Mouse (Mus musculus): Measurements from ENCODE around the gene Dpp6. TPM values are rescaled to one million over a fixed set of nuclear protein-coding genes. Genes with fewer than 3 reads are reported as not detected.

The Dpp6 gene
- total and polyA plus RNA-seq, 3 experiments = 0.16 TPM; not detected in 2

DNA sequence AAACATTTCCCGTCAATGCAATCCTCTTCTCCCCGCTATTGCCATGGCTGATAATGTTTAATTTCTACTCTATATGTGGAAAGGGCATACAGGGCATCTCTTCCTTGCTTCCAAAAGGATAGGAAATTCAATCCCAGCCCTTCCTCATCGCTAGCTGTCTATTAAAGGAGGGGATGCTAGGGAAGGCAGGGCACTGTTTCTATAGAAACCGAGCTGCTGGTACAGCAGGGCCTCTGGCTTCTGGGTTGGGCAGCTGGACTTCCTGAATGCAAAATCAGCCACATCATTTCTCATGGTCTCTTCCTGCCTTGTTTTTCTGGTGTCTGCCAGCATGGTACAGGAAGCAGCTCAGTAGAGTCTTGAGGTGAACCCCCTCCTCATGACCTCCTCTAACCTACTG, 243.1 kb downstream of the Dpp6 start:
- H3K36me3 ChIP-seq (replicated peaks) = no peaks in the 10 kb centered on the region
- no peaks in the 10 kb centered on the region for H3K27me3 ChIP-seq (ENCODE audit: insufficient read depth, low read length)
- ATAC-seq (ENCODE audit: extremely low read depth, insufficient number of reproducible peaks, low FRiP score, poor library complexity, severe bottlenecking) (no peak), DNase-seq (ENCODE audit: low spot score) (no peak)
- peaks cover 20% of the 10 kb centered on the region for H3K9me3 ChIP-seq (replicated peaks)
- H3K4me1 ChIP-seq (ENCODE audit: insufficient read depth, low read depth, low read length) = no peaks in the 10 kb centered on the region
- no peak for TF ChIP-seq TAL1 (conservative IDR thresholded peaks at IDR 0.05; ENCODE audit: low read depth, low read length)
- TF ChIP-seq CTCF (IDR thresholded peaks at IDR 0.05; ENCODE audit: low read depth, low read length) = no peak
- no peak for TF ChIP-seq POLR2AphosphoS5 (IDR thresholded peaks at IDR 0.05; ENCODE audit: insufficient replicate concordance, low read depth, low read length)
- TF ChIP-seq GATA1 (IDR thresholded peaks at IDR 0.05; ENCODE audit: borderline replicate concordance, low read length) = no peak
- no peak for TF ChIP-seq GATA2 (IDR thresholded peaks at IDR 0.05; ENCODE audit: borderline replicate concordance, low read depth, low read length)
- no peak overlapping the region for H3K4me3 ChIP-seq (ENCODE audit: low read depth, low read length)

DNA sequence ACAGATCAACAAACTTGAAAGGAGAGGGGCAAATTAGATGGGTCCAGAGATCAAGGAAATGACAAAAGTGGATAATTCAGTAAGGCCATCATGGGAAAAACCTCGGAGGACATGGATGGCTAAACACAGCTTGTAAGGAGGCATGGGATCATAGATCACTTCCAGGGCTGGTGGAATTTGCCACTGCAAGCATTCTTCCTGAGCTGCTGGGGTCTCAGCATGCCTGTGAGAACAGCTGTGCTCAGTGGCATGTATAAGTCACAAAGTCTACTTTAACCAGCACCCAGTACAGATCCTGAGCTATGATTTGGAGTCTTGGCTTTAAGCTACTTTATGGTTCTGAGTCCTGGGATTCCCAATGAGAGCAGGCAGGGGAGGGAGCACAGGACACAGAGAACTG, 246.9 kb downstream of the Dpp6 start:
- H3K4me1 ChIP-seq (ENCODE audit: insufficient read depth, low read depth, low read length) = no peaks in the 10 kb centered on the region
- H3K4me3 ChIP-seq (ENCODE audit: low read depth, low read length) = no peak overlapping the region
- H3K36me3 ChIP-seq (replicated peaks) = no peaks in the 10 kb centered on the region
- H3K9me3 ChIP-seq (replicated peaks) = peaks cover 18% of the 10 kb centered on the region
- no peak for ATAC-seq (ENCODE audit: extremely low read depth, insufficient number of reproducible peaks, low FRiP score, poor library complexity, severe bottlenecking)
- TF ChIP-seq GATA2 (IDR thresholded peaks at IDR 0.05; ENCODE audit: borderline replicate concordance, low read depth, low read length) = no peak
- TF ChIP-seq CTCF (IDR thresholded peaks at IDR 0.05; ENCODE audit: low read depth, low read length) = no peak
- TF ChIP-seq POLR2AphosphoS5 (IDR thresholded peaks at IDR 0.05; ENCODE audit: insufficient replicate concordance, low read depth, low read length) = no peak
- no peak for TF ChIP-seq GATA1 (IDR thresholded peaks at IDR 0.05; ENCODE audit: borderline replicate concordance, low read length)
- no peak for TF ChIP-seq TAL1 (conservative IDR thresholded peaks at IDR 0.05; ENCODE audit: low read depth, low read length)
- DNase-seq (ENCODE audit: low spot score) = no peak
- no peaks in the 10 kb centered on the region for H3K27me3 ChIP-seq (ENCODE audit: insufficient read depth, low read length)

DNA sequence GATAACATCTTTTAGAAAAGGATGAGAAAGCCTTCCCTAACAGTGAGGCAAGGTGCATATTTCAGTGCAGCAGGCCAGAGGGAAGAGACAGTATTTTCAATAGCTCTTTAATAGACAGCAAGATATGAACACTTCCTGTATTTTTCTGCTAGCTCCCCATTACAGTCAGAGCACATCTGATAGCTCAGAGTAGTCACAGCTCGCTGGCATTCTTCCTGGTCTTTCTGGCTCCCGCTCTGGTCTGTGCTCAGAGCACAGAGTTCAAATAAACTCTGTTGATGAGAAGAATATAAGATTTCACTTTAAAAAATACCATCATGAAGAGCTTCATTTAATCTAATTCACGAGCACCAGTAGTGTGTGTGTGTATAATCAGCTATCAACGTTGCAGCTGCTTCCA, 249.8 kb downstream of the Dpp6 start:
- H3K27me3 ChIP-seq (ENCODE audit: insufficient read depth, low read length) = no peaks in the 10 kb centered on the region
- H3K9me3 ChIP-seq (replicated peaks) = peaks cover 11% of the 10 kb centered on the region
- TF ChIP-seq POLR2AphosphoS5 (IDR thresholded peaks at IDR 0.05; ENCODE audit: insufficient replicate concordance, low read depth, low read length) (no peak), TAL1 (conservative IDR thresholded peaks at IDR 0.05; ENCODE audit: low read depth, low read length) (no peak), CTCF (IDR thresholded peaks at IDR 0.05; ENCODE audit: low read depth, low read length) (no peak), GATA2 (IDR thresholded peaks at IDR 0.05; ENCODE audit: borderline replicate concordance, low read depth, low read length) (no peak), GATA1 (IDR thresholded peaks at IDR 0.05; ENCODE audit: borderline replicate concordance, low read length) (no peak)
- H3K4me3 ChIP-seq (ENCODE audit: low read depth, low read length) = no peak overlapping the region
- no peaks in the 10 kb centered on the region for H3K4me1 ChIP-seq (ENCODE audit: insufficient read depth, low read depth, low read length)
- no peaks in the 10 kb centered on the region for H3K36me3 ChIP-seq (replicated peaks)
- no peak for ATAC-seq (ENCODE audit: extremely low read depth, insufficient number of reproducible peaks, low FRiP score, poor library complexity, severe bottlenecking)
- no peak for DNase-seq (ENCODE audit: low spot score)

DNA sequence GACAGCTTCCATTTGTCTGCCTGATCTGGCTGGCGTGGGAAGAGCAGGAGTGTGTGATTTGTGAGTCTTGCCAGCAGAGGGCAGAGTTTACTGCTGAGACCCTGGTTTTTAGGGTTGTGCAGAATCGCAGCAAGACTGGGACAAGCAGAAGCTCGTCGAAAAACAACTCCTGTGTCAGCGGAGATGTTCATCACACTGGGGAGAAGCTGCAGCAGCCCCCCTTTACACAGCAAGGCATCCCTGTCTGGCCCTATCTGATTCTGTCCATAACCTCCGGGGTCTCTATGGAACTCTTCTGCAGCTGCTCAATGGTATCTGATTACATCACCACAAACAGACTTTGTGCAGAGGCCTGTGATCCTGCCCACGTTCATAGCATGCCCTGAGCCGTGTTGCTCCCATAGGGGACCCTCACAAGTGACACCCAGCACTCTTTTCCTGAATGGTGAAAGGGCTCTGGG, 258.2 kb downstream of the Dpp6 start:
- Histone ChIP-seq H3K4me3 (ENCODE audit: low read depth, low read length) (no peak overlapping the region), H3K9me3 (replicated peaks) (peaks cover 7% of the 10 kb centered on the region), H3K36me3 (replicated peaks) (no peaks in the 10 kb centered on the region), H3K27me3 (ENCODE audit: insufficient read depth, low read length) (no peaks in the 10 kb centered on the region), H3K4me1 (ENCODE audit: insufficient read depth, low read depth, low read length) (no peaks in the 10 kb centered on the region)
- DNase-seq (ENCODE audit: low spot score) (no peak), ATAC-seq (ENCODE audit: extremely low read depth, insufficient number of reproducible peaks, low FRiP score, poor library complexity, severe bottlenecking) (no peak)
- TF ChIP-seq CTCF (IDR thresholded peaks at IDR 0.05; ENCODE audit: low read depth, low read length) = no peak
- no peak for TF ChIP-seq GATA2 (IDR thresholded peaks at IDR 0.05; ENCODE audit: borderline replicate concordance, low read depth, low read length)
- no peak for TF ChIP-seq TAL1 (conservative IDR thresholded peaks at IDR 0.05; ENCODE audit: low read depth, low read length)
- no peak for TF ChIP-seq POLR2AphosphoS5 (IDR thresholded peaks at IDR 0.05; ENCODE audit: insufficient replicate concordance, low read depth, low read length)
- TF ChIP-seq GATA1 (IDR thresholded peaks at IDR 0.05; ENCODE audit: borderline replicate concordance, low read length) = no peak

DNA sequence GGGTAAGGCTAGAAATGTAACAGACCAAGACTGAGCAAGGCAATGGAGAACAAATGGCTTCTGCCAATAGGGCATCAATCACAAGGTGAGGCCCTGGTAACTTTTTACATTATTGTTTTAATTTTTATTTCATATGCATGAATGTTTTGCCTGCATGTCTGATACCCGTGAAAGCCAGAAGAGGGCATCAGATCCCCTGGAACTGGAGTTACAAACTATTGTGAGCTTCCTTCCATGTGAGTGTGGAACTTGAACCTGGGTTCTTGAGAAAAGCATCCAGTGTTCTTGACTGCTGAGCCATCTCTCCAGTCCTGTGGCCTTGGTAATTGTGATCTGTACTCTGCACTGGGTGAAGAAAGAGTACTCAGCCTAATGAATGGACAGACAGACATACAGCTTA, 259.0 kb downstream of the Dpp6 start:
- Histone ChIP-seq H3K4me1 (ENCODE audit: insufficient read depth, low read depth, low read length) (no peaks in the 10 kb centered on the region), H3K36me3 (replicated peaks) (no peaks in the 10 kb centered on the region), H3K9me3 (replicated peaks) (peaks cover 5% of the 10 kb centered on the region; the same call in 1 of the 2 replicates), H3K27me3 (ENCODE audit: insufficient read depth, low read length) (no peaks in the 10 kb centered on the region), H3K4me3 (ENCODE audit: low read depth, low read length) (no peak overlapping the region)
- DNase-seq (ENCODE audit: low spot score) = no peak
- no peak for TF ChIP-seq POLR2AphosphoS5 (IDR thresholded peaks at IDR 0.05; ENCODE audit: insufficient replicate concordance, low read depth, low read length)
- TF ChIP-seq GATA2 (IDR thresholded peaks at IDR 0.05; ENCODE audit: borderline replicate concordance, low read depth, low read length) = no peak
- no peak for TF ChIP-seq GATA1 (IDR thresholded peaks at IDR 0.05; ENCODE audit: borderline replicate concordance, low read length)
- TF ChIP-seq CTCF (IDR thresholded peaks at IDR 0.05; ENCODE audit: low read depth, low read length) = no peak
- no peak for TF ChIP-seq TAL1 (conservative IDR thresholded peaks at IDR 0.05; ENCODE audit: low read depth, low read length)
- ATAC-seq (ENCODE audit: extremely low read depth, insufficient number of reproducible peaks, low FRiP score, poor library complexity, severe bottlenecking) = no peak

DNA sequence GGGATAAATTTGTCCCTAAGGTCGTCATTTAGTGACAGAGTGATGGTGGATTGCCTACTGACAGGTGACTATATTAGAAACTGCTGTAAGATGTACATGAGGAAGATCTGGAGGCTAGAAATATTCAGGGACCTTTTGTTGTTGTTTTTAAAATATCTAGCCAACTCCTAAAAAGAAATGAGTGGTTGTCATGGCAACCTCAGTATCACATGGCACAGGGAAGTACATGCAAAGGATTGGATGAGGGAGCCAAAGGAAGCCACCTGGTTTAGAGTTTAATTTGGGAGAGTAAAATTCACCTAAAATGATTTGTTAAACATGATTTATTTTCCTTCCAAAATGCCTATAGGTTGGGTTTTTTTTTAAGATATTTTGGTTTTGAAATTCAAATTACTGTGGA, 260.8 kb downstream of the Dpp6 start:
- no peaks in the 10 kb centered on the region for H3K4me1 ChIP-seq (ENCODE audit: insufficient read depth, low read depth, low read length)

More for the DNA sequence above, 260.8 kb downstream of the Dpp6 start:
- H3K36me3 ChIP-seq (replicated peaks) = no peaks in the 10 kb centered on the region
- TF ChIP-seq CTCF (IDR thresholded peaks at IDR 0.05; ENCODE audit: low read depth, low read length) = no peak
- TF ChIP-seq TAL1 (conservative IDR thresholded peaks at IDR 0.05; ENCODE audit: low read depth, low read length) = no peak
- TF ChIP-seq GATA2 (IDR thresholded peaks at IDR 0.05; ENCODE audit: borderline replicate concordance, low read depth, low read length) = no peak
- TF ChIP-seq GATA1 (IDR thresholded peaks at IDR 0.05; ENCODE audit: borderline replicate concordance, low read length) = no peak
- TF ChIP-seq POLR2AphosphoS5 (IDR thresholded peaks at IDR 0.05; ENCODE audit: insufficient replicate concordance, low read depth, low read length) = no peak
- H3K27me3 ChIP-seq (ENCODE audit: insufficient read depth, low read length) = no peaks in the 10 kb centered on the region
- ATAC-seq (ENCODE audit: extremely low read depth, insufficient number of reproducible peaks, low FRiP score, poor library complexity, severe bottlenecking) (no peak), DNase-seq (ENCODE audit: low spot score) (no peak)
- no peak overlapping the region for H3K4me3 ChIP-seq (ENCODE audit: low read depth, low read length)
- H3K9me3 ChIP-seq (replicated peaks) = no peaks in the 10 kb centered on the region

All from G1E (cell line).